Comparison of ENCODE assay signal across 30 mouse cellular contexts in the genomic region with DNA sequence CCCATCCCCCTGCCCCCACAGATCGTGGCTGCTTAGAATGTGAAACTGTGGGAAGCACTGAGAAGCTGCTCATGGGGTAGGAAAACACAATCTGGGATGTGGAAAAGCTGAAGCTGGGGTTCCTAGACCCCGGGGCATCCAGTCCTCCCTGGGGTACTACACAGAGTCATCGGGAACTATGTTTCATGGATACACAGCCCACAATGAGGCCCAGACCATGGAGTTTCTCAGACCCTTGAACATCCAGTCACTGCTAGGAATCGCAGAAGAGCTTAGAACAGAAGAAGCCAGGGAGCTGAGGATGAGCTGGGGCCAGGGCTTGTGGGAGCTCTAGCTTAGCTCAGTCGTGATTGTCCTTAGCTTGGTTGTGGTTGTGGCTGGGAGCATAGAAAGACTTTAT.
"Had no signal": no experiment of that assay in that cellular context is flagged by ENCODE, and none has a peak within 500 bp of the region (broad histone marks: within the 10 kb centered on the region; RNA-seq: fewer than 3 reads in every experiment).

No protein-coding gene starts in this region.

- H3K9me3 ChIP-seq: limb, embryonic 10.5 days; limb, embryonic 12.5 days; limb, embryonic 13.5 days; limb, embryonic 15.5 days; liver, embryonic 15.5 days; lung, embryonic 15.5 days; megakaryocyte, embryonic 14.5 days; midbrain, embryonic 12.5 days; midbrain, embryonic 13.5 days; midbrain, embryonic 15.5 days; neural tube, embryonic 12.5 days had no signal

- ATAC-seq: liver, embryonic 12.5 days; liver, postnatal 0 days; lung, postnatal 0 days; midbrain, embryonic 13.5 days; midbrain, embryonic 15.5 days; midbrain, embryonic 16.5 days had no signal

- H3K9ac ChIP-seq: limb, embryonic 12.5 days; limb, embryonic 13.5 days; limb, embryonic 15.5 days; liver, embryonic 12.5 days; liver, embryonic 13.5 days; liver, embryonic 14.5 days; liver, embryonic 15.5 days; liver, postnatal 0 days; lung, embryonic 14.5 days; lung, embryonic 15.5 days; midbrain, embryonic 12.5 days; midbrain, embryonic 13.5 days; midbrain, embryonic 15.5 days; neural tube, embryonic 12.5 days had no signal

- DNase-seq: left cerebral cortex, postnatal 4 days; liver; liver, embryonic 13.5 days; liver, postnatal 0 days; lung, adult 18-20 months; lung, adult 2 months; lung, embryonic 14.5 days; lung, postnatal 10 days; lung, postnatal 14 days; lung, postnatal 36 days; lung, postnatal 4 days had no signal

- H3K36me3 ChIP-seq: limb, embryonic 10.5 days; limb, embryonic 12.5 days; limb, embryonic 13.5 days; limb, embryonic 15.5 days; liver, embryonic 12.5 days; liver, embryonic 13.5 days; liver, embryonic 15.5 days; lung, embryonic 15.5 days; midbrain, embryonic 12.5 days; midbrain, embryonic 13.5 days; midbrain, embryonic 15.5 days; neural tube, embryonic 12.5 days had no signal

- H3K4me2 ChIP-seq: limb, embryonic 12.5 days; limb, embryonic 13.5 days; limb, embryonic 15.5 days; liver, embryonic 11.5 days; liver, embryonic 12.5 days; liver, embryonic 13.5 days; liver, embryonic 15.5 days; lung, embryonic 14.5 days; lung, embryonic 15.5 days; midbrain, embryonic 12.5 days; midbrain, embryonic 13.5 days; midbrain, embryonic 15.5 days; neural tube, embryonic 12.5 days had no signal

- H3K27me3 ChIP-seq: limb, embryonic 12.5 days; limb, embryonic 13.5 days; limb, embryonic 15.5 days; liver, embryonic 12.5 days; liver, embryonic 13.5 days; liver, embryonic 15.5 days; lung, embryonic 15.5 days; megakaryocyte, embryonic 14.5 days; midbrain, embryonic 12.5 days; midbrain, embryonic 13.5 days; midbrain, embryonic 15.5 days; neural tube, embryonic 12.5 days had no signal

- H3K4me1 ChIP-seq: limb, embryonic 10.5 days; limb, embryonic 12.5 days; limb, embryonic 13.5 days; limb, embryonic 15.5 days; liver, embryonic 12.5 days; liver, embryonic 13.5 days; liver, embryonic 15.5 days; lung, embryonic 15.5 days; megakaryocyte, embryonic 14.5 days; midbrain, embryonic 12.5 days; midbrain, embryonic 13.5 days; midbrain, embryonic 15.5 days; neural tube, embryonic 12.5 days had no signal

- H3K27ac ChIP-seq: left cerebral cortex, adult 2 months; limb, embryonic 10.5 days; limb, embryonic 12.5 days; limb, embryonic 13.5 days; limb, embryonic 15.5 days; liver, embryonic 12.5 days; liver, embryonic 13.5 days; liver, embryonic 14.5 days; liver, embryonic 15.5 days; lung, embryonic 15.5 days; macrophage; midbrain, embryonic 12.5 days; midbrain, embryonic 13.5 days; midbrain, embryonic 15.5 days; neural tube, embryonic 12.5 days had no signal

- H3K4me3 ChIP-seq: left cerebral cortex, adult 2 months; limb, embryonic 10.5 days; limb, embryonic 12.5 days; limb, embryonic 13.5 days; limb, embryonic 15.5 days; liver, embryonic 12.5 days; liver, embryonic 13.5 days; liver, embryonic 15.5 days; lung, embryonic 15.5 days; megakaryocyte, embryonic 14.5 days; midbrain, embryonic 12.5 days; midbrain, embryonic 13.5 days; midbrain, embryonic 15.5 days; myocyte; neural tube, embryonic 12.5 days had no signal
